Comparison of ENCODE assay signal across 9 mouse cellular contexts in the genomic region with DNA sequence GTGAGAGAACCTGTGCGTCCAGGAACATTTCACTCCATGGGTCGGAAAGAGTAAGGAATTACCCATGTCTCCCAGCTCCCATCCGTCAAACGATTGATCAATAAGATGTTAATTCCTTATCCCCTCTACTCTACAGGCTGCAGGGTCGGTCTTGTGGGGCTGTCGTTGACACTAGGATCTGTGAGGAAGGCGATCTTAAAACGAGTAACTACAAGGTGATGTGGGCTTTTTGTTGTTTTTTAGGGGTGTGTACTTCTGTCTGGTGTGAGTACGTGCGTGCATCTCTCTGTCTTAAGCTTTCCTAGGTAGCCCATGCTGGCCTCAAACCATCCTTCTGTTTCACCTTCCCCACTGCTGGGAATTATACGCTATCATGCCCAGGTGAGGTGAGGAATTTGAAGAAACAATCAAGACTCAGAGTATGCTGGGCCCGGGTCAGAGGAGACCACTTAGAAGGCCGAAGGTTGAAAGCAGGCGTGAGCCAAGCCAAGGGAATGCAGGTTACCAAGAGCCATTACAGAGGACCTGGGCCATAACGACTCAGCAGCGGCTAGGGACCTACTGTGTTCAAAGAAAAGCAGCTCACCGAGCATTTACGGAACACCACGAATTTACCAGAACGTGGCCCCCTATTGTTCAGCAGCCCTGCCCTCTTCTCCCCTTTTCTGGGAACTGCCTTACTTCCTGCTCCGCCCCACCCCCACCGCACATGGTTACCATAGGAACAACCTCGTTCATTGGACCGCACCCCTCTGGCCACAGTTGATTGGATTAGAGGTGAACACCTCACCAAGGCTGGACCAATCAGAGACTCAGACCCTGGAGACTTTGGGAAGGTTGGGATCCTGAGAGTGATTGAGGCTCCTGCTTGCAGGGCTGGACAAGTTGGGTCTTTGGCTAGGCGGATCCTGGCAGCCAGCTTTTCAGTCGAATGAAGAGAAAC. TPM values are rescaled to one million over a fixed set of nuclear protein-coding genes. Genes with fewer than 3 reads are reported as not detected.
DNase-seq lines count a peak whose midpoint lies in the region; ATAC-seq lines count a peak whose summit lies in the region.
"Had no signal": no experiment of that assay in that cellular context is flagged by ENCODE, and none has a peak within 500 bp of the region (broad histone marks: within the 10 kb centered on the region; RNA-seq: fewer than 3 reads in every experiment).

No protein-coding gene starts in this region.

- H3K4me1 ChIP-seq in hindbrain, embryonic 14.5 days (replicated peaks; ENCODE audit: control insufficient read depth, insufficient read depth, low read length) = peaks cover 13% of the 10 kb centered on the region

- peak overlapping the region; percentile 45 for H3K4me2 ChIP-seq in hindbrain, embryonic 14.5 days (replicated peaks)

- peak; percentile 100 for DNase-seq in R1 (ENCODE audit: low read depth, low spot score)
- peak; percentile 78 for DNase-seq in c-Kit-positive CD71-positive TER-119-negative erythroid progenitor cells, embryonic 14.5 days (ENCODE audit: low read depth)
- peak; percentile 85 for DNase-seq in hindbrain, embryonic 14.5 days (ENCODE audit: low spot score)
- peak; percentile 44 to 62 for DNase-seq in layer of hippocampus, postnatal 25 days (ENCODE audit: extremely low spot score in 1 of 2, low spot score in 1 of 2)
- peak; percentile 78 for DNase-seq in lung, postnatal 10 days
- DNase-seq in retina, postnatal 7 days (ENCODE audit: low read depth, low spot score) = peak; percentile 53
- DNase-seq in natural killer cell, adult 2 months (ENCODE audit: low spot score in 2 of 2) = no peak

- no peaks in the 10 kb centered on the region for H3K27me3 ChIP-seq in hindbrain, embryonic 14.5 days (ENCODE audit: control insufficient read depth, insufficient read depth, low read length)

- no peak overlapping the region; the same call in 1 of the 2 replicates for H3K4me3 ChIP-seq in hindbrain, embryonic 14.5 days (replicated peaks; ENCODE audit: low read length)

- peak; percentile 65 for ATAC-seq in erythroid progenitor cell, adult 5-6 weeks (replicated peaks; ENCODE audit: low FRiP score, poor library complexity, severe bottlenecking)
- ATAC-seq in hindbrain, embryonic 14.5 days (ENCODE audit: low FRiP score) = peak; percentile 96

- no peaks in the 10 kb centered on the region for H3K36me3 ChIP-seq in hindbrain, embryonic 14.5 days (replicated peaks; ENCODE audit: control insufficient read depth, insufficient read depth)

- WGBS in hindbrain, embryonic 14.5 days = 32% methylated on average over 26 of the region's 26 CpGs

- no peaks in the 10 kb centered on the region for H3K9me3 ChIP-seq in hindbrain, embryonic 14.5 days (ENCODE audit: control insufficient read depth, low read length)

- peak overlapping the region; percentile 88 for H3K27ac ChIP-seq in hindbrain, embryonic 14.5 days

- H3K9ac ChIP-seq in hindbrain, embryonic 14.5 days = no peak overlapping the region; the same call in 1 of the 2 replicates

RNA-seq across cellular contexts. Expression of a gene that starts 13.3 kb away (rescaled TPM):
- 10.1 and 10.5 TPM in 2 replicates for total RNA-seq in erythroid progenitor cell, adult 5-6 weeks (2015; ENCODE audit: low replicate concordance)
- total RNA-seq in erythroid progenitor cell, adult 5-6 weeks (2017; ENCODE audit: low replicate concordance) = 8.2 TPM in 1 of 2 replicates, not detected in the other
- 64.6 and 67.3 TPM in 2 replicates for polyA plus RNA-seq in hindbrain, embryonic 14.5 days (2014; fragmentation: Nextera tagmentation; extraction: Ambion mirVana)
- total RNA-seq in layer of hippocampus, postnatal 25 days (2021) = 10 to 100 TPM; 25.2 to 26.3 TPM

RNA-seq across cellular contexts. Expression of a gene that starts 13.4 kb away (rescaled TPM):
- 2.9 and 3.4 TPM in 2 replicates for total RNA-seq in erythroid progenitor cell, adult 5-6 weeks (2015; ENCODE audit: low replicate concordance)
- 2.2 TPM in 1 of 2 replicates, not detected in the other for total RNA-seq in erythroid progenitor cell, adult 5-6 weeks (2017; ENCODE audit: low replicate concordance)
- 11.9 and 12.8 TPM in 2 replicates for polyA plus RNA-seq in hindbrain, embryonic 14.5 days (2014; fragmentation: Nextera tagmentation; extraction: Ambion mirVana)
- total RNA-seq in layer of hippocampus, postnatal 25 days (2021) = 1 to 10 TPM; 4.8 to 5.4 TPM

RNA-seq across cellular contexts. Expression of a gene that starts 25.4 kb away (rescaled TPM):
- total RNA-seq in erythroid progenitor cell, adult 5-6 weeks (2015; ENCODE audit: low replicate concordance) = 2.5 TPM in 1 of 2 replicates, not detected in the other
- total RNA-seq in erythroid progenitor cell, adult 5-6 weeks (2017; ENCODE audit: low replicate concordance) = 0.64 and 0.98 TPM in 2 replicates
- 31.6 and 35.0 TPM in 2 replicates for polyA plus RNA-seq in hindbrain, embryonic 14.5 days (2014; fragmentation: Nextera tagmentation; extraction: Ambion mirVana)
- 10 to 100 TPM; 56.4 to 66.2 TPM for total RNA-seq in layer of hippocampus, postnatal 25 days (2021)

RNA-seq across cellular contexts. Expression of a gene that starts 27.4 kb away (rescaled TPM):
- total RNA-seq in erythroid progenitor cell, adult 5-6 weeks (2015; ENCODE audit: low replicate concordance) = not detected in 2 replicates
- not detected in 2 replicates for total RNA-seq in erythroid progenitor cell, adult 5-6 weeks (2017; ENCODE audit: low replicate concordance)
- polyA plus RNA-seq in hindbrain, embryonic 14.5 days (2014; fragmentation: Nextera tagmentation; extraction: Ambion mirVana) = not detected in 2 replicates
- not detected for total RNA-seq in layer of hippocampus, postnatal 25 days (2021)
- total RNA-seq: neutrophil, adult 5-6 weeks had no signal

RNA-seq across cellular contexts. Expression of a gene that starts 27.5 kb away (rescaled TPM):
- 10.5 and 17.2 TPM in 2 replicates for total RNA-seq in erythroid progenitor cell, adult 5-6 weeks (2015; ENCODE audit: low replicate concordance)
- 7.3 and 15.9 TPM in 2 replicates for total RNA-seq in erythroid progenitor cell, adult 5-6 weeks (2017; ENCODE audit: low replicate concordance)
- polyA plus RNA-seq in hindbrain, embryonic 14.5 days (2014; fragmentation: Nextera tagmentation; extraction: Ambion mirVana) = 40.2 and 45.7 TPM in 2 replicates
- 10 to 100 TPM; 13.6 to 15.7 TPM for total RNA-seq in layer of hippocampus, postnatal 25 days (2021)

Comparison
In these comparisons a context has a peak if more than half of its experiments do, and no peak if none do; other contexts are left out.
1. DNase-seq: peak in R1 (single experiment), c-Kit-positive CD71-positive TER-119-negative erythroid progenitor cells, embryonic 14.5 days (single experiment), hindbrain, embryonic 14.5 days (single experiment), layer of hippocampus, postnatal 25 days (2 of 2), lung, postnatal 10 days (single experiment) and retina, postnatal 7 days (single experiment); none in natural killer cell, adult 2 months (0 of 2).
2. RNA of a gene that starts 25.4 kb away (total RNA-seq): 56.4 to 66.2 TPM in layer of hippocampus, postnatal 25 days; 0.64 to 2.5 TPM in erythroid progenitor cell, adult 5-6 weeks; every median in the first group is over 10 times any median in the second.